Mouse (Mus musculus): ENCODE measurements at regions not wholly inside any gene's neighbourhood (a gene's known extent, or its start where the extent isn't known, plus 50 kb on each side); places are given as distances from the start of the nearest gene placed in this dataset.

DNA sequence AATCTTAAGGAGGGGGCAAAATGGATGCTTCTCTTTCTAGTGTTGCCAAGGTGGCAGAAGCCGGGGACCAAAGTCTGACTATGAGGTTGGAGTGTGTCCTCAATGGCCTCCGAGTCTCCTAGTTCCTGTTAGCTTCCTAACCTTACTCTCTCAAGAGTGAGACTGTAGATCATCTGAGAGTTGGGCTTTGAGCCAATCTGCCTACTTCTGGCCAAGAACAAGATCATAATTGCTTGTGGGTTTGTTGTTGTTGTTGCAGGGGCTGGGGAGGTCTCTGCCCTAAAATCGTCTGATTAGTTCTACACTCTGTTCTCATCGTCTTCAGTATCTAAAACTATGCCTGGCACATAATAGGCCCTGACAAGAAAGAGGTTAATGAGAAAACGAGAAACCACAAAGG is 110.8 kb upstream of the Syt6 start:
- DNase-seq (ENCODE audit: low read depth, low spot score) = no peak

DNA sequence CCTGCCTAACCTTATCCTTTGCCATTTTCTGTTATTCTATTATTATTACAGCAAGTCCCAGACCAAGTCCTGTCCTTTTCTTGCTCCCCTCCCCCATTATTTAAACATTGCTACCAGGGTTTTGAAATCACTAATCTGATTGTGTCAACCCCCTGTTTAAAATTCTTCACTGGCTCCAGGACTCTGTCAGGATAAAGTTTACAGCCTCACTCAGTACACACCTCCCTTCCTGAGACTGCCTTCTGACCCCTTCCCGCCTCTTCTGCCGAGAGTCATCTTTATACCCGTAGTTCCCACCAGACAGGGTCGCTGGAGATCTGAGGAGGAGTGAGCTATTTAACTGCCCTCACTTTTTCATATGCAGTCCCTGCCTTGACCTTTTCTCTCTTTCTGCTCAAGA is 110.3 kb upstream of the Syt6 start:
- DNase-seq (ENCODE audit: low read depth, low spot score) = no peak

GRCm38 (mm10) chr3:103465132-103465690 is 109.8 kb upstream of the Syt6 start:
- no peak for DNase-seq (ENCODE audit: low read depth, low spot score)

- DNase-seq (ENCODE audit: low read depth, low spot score) = no peak
Measured at GRCm38 (mm10) chr3:103465948-103466347, 109.1 kb upstream of the Syt6 start.

DNA sequence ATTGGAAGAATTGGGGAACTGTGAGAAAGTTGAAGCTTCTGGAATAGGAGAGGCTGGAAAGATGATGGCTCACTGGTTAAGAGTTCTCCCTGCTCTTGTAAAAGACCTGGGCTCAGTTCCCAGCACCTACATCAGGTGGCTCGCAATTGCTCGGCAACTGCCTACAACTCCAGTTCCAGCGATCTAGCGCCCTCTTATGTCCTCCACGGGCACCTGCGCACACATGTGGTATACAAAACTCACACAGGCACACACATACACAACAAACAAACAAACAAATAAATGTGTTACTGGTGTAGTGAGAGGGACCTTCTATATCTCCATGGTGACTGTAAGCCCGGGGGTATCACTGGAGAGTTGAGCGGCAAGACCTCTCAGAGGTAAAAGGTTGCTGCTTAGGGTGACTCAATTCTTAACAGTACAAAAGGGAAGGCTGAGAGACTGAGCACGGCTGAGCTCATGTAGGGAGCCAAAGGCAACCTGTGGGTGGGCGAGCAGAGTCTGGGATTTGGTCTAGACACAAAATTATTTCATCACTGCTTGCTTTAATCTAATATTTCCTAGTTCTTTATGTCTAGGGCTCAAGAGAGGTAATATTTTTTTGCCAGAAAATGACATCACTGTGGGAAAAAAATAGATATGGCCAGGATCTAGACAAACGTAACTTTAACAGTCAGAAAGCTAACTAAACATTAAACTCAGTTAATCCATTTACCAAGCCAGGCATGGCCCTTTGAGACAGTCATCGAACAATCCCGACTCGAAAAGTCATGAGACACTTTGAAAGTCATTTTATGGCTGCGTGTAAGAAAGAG is 104.2 kb upstream of the Syt6 start:
- no peak for DNase-seq (ENCODE audit: low read depth, low spot score)

GRCm38 (mm10) chr3:103472598-103472997 is 102.4 kb upstream of the Syt6 start:
- no peak for DNase-seq (ENCODE audit: low read depth, low spot score)

DNA sequence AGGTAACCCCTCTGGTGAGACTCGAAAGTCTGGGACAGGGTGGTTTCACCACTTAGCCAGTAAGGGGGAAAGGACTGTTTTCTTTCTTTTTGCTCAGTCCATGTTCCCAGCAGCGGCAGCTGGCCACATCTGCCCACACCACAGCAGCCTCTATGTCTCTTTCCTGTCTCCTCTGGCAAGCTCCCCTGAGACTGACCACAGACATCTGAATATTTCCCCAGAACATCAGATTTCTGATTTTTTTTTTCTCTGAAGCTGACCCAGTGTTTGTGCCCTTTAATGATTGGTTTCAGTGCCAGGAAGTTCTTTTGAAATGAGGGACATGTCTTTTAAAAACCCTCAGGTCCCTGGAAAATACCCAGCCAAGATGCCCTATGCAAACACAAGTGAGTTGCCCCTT is 101.7 kb upstream of the Syt6 start:
- no peak for DNase-seq (ENCODE audit: low read depth, low spot score)

GRCm38 (mm10) chr3:103479845-103480543 is 95.0 kb upstream of the Syt6 start:
- no peak for DNase-seq (ENCODE audit: low read depth, low spot score)

DNA sequence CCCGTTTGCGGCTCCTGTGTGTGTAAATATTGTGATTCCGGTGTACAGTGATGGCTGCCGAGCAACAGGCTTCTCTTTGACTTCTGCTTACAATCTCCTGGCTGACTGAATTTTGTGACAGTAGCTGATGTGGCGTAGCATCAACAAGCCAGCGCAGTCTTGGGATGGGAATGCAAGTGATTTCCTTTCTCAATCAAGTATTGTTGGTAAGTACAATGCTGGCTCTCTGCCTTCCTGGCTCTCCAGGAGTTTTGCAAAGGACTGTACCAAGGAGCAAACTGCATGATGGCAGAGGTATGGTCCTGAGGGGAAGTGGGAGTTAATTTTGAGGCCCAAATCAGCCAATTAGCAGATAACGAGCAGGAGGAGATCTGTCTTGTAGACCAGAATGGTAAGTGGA is 94.4 kb upstream of the Syt6 start:
- no peak for DNase-seq (ENCODE audit: low read depth, low spot score)

DNA sequence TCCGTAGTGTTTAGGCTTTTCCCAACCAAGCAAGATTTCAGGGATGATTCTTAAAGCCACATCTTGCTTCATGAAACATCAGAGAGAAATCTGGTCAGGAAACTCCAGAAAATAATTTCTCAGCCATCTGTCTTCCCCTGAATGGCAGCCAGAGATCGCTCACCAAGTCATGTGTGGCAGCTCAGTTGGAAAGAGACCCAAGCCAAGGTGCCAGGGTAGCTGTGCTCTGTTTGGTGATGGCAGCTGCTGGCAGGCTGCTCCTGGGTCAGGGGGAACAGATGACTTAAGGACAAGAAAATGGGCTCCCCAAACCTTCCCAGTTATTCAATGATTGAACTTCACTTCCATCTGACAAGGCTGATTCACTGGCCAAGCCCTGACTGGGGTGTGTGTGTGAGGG is 91.7 kb upstream of the Syt6 start:
- DNase-seq (ENCODE audit: low read depth, low spot score) = no peak

DNA sequence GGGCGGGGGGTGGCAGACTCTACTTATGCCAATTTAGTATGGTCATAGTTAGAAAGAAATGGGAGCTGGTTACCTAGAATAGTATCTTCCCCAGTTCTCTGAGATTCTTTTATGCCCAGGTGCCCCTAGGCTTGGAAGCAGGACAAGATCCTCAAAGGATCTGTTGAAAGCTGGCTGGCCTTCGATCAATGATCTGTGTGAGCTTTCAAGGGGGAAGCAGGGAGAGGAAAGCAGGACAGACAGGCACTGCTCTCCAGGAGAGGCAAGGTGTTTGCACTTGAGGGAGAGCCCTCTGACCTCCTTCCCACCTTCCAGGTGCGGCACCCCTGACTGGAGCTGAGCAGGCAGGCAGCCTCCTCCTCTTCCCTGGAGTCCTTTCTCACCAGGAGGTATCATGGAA is 91.3 kb upstream of the Syt6 start:
- no peak for DNase-seq (ENCODE audit: low read depth, low spot score)

DNA sequence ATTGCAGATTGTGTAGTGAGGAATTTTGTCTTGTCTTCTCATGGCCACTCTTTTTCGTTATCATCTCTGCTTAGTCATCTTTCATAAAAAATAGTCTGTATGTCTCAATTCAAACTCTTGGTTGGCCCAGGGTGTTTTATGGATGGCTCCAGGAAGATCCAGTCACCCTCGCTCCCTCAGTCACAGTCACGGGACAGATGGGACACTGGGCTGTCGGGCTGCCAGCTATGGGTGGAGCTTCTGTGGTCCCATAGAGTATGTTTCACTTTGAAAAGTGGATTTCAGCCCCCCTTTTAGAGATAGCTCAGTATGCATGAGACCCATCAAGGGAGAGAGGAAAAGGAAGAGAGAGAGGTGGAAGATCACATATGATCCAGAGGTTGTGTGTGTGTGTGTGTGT is 85.2 kb upstream of the Syt6 start:
- DNase-seq (ENCODE audit: low read depth, low spot score) = no peak

GRCm38 (mm10) chr3:103490966-103491365 is 84.1 kb upstream of the Syt6 start:
- no peak for DNase-seq (ENCODE audit: low read depth, low spot score)

- no peak for DNase-seq (ENCODE audit: low read depth, low spot score)
Measured at GRCm38 (mm10) chr3:103492211-103492610, 82.8 kb upstream of the Syt6 start.

DNA sequence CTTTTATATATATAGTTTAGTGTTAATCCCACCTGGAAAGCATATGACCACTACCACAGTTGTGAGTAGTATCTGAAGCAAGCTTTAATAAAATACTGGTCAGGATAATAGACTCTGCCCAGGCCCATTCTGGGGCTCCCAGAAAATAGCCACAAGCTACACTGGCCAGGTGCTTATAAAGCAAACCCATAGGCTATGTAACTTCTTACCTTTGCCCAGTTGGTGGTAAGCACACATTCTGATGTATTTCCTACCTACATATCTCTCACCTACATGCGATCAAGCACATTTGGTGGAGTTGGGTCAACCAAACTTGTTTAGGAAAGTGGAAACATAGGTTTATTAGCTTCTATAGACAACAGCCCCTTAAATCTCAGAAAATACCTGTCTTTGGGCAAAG is 81.4 kb upstream of the Syt6 start:
- DNase-seq (ENCODE audit: low read depth, low spot score) = no peak

DNA sequence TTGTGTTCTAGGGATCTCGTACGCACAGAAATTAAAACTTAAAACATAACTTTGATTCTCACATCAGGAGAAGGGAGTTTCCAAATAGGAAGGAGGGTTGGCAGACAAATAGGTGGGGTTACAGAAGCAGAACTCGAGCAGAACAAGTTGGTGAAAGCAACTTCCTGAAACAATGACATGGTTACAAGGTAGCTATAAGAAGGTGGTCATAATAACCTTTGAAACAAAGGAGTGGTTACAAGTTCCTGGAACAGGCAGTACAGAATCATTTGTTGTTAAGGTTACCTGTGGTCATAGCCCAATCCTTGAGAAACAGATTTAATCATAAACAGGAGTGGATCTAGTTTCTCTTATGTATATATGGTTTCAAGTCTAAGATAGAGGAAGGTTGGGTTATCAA is 81.0 kb upstream of the Syt6 start:
- no peak for DNase-seq (ENCODE audit: low read depth, low spot score)

GRCm38 (mm10) chr3:103496083-103496482 is 78.9 kb upstream of the Syt6 start:
- DNase-seq (ENCODE audit: low read depth, low spot score) = no peak

DNA sequence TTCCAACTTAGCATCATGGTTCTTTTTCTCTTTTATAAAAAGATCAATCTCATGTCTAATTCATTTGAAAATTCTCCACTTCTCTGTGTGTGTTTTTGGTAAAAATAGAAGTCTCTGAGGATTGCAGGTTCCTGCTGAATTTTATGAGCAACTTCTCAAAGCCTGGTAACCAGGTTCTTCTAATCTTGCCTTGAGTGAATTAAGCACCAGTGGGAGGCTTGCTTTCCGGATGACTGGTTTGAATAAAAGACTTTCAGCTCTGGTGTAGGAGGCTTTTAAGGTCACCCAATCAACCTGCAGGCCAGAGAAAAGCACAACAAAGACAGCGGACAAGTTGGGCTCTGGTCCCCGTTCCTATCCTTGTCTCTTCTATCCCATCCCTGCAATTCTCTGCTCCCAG is 78.3 kb upstream of the Syt6 start:
- DNase-seq (ENCODE audit: low read depth, low spot score) = no peak

- no peak for DNase-seq (ENCODE audit: low read depth, low spot score)
Measured at GRCm38 (mm10) chr3:103497696-103498095, 77.3 kb upstream of the Syt6 start.

GRCm38 (mm10) chr3:103498458-103498857 is 76.6 kb upstream of the Syt6 start:
- DNase-seq (ENCODE audit: low read depth, low spot score) = no peak

DNA sequence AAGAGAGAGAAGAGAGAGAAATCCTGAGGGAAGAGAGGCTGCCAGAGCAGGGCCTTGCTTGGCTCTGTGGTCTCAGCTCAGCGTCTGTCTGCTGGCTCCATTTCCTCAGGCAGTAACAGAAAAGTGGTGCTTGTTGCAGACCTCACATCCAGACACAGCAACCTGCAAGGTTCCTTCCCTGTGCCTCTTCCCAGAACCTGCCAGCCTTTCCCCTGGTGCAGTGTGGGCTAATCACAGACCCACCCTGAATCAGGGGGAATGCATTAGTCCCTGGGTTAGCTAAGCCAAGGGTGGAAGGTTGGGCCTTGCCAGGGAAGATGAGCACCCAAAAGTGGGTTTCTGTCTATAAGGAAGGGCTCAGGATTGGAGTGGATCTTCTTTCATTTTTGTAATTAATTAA is 75.2 kb upstream of the Syt6 start:
- no peak for DNase-seq (ENCODE audit: low read depth, low spot score)

DNA sequence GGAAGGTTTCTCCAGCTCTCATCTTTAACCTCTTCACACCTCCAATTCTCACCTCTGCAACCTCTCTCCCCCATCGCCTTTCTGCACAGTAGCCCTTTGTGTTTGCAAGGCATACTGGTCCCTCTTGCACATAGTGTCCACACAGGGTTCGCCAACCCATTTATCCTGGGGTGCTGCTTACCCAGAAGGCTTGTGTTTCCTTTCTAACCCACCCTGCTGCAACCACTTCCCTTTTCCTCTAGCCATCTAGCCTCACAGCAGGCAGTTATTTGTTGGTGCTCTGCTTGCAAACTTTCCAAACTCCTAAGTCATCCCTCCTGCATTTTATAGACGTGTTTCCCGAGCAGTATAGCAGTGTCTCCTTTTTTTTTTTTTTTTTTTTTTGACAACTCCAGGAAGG is 74.7 kb upstream of the Syt6 start:
- DNase-seq (ENCODE audit: low read depth, low spot score) = no peak

DNA sequence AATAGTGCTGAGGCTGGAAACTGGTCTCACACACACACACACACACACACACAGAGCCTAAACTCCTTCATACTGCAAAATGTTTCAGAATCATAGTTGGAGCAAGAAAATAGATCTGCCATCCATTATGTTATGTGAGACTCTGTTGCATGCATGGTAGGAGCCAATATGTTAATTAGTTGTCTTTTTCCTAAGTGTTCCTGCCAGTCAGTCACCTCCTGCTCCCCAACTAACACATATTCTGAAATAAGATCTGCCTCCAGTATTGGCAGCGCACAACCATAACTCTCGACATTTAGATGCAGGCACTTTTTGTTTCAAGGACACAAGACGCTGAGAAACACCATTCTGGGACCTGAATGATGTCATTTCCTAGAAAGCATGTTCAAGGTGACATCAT is 70.9 kb upstream of the Syt6 start:
- DNase-seq (ENCODE audit: low read depth, low spot score) = no peak

Measured in forelimb bud, embryonic 11.5 days (tissue).